Mouse (Mus musculus) layer of hippocampus, adult 8-10 months (tissue): ENCODE results near the gene Eif1ad. TPM values are rescaled to one million over a fixed set of nuclear protein-coding genes. Genes with fewer than 3 reads are reported as not detected.

ENCODE experiments used
- DNase-seq, 2 experiments: peaks; one replicate each; pipeline ENCODE4 v3.0.0; 2022; ENCODE audit warnings: low spot score in 2 of 2
- total RNA-seq, 4 experiments: library from RNA; stranded (reverse); gene quantifications; 2 replicates each; pipeline ENCODE4 v1.2.4; 2022

Gene Eif1ad
- total RNA-seq, 4 experiments from 2014 or later: 18.6 to 27.4 (median 23.1) TPM

DNA sequence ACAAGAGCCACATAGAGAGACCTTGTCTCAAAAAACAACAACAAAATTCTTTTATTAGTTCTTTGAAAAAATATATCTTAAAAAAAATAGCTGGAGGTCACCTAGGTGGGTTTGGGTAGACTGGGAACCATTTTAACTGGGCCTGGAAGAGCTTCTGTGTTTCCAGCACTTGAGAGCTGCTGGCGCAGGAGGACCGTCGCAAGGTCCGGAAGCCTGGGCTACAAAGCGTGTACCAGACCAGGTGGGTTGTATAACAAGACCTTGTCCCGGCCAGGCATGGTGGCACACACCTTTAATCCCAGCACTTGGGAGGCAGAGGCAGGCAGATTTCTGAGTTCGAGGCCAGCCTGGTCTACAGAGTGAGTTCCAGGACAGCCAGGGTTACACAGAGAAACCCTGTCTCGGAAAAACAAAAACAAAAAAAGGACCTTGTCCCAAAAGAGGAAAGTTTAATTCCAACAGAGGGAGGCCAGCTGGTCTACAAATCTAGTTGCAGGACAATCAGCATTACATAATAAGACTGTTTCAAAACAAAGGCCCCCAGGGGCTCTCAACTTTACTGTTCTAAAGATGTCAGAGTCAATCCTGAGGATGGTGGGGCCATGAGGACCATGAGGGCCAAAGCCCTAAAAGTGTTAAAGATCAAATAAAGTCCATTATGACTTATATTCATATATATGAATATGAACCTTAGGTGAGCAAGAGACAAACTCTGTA lies 52.4 kb downstream of the Eif1ad start:
- DNase-seq: no peak

DNA sequence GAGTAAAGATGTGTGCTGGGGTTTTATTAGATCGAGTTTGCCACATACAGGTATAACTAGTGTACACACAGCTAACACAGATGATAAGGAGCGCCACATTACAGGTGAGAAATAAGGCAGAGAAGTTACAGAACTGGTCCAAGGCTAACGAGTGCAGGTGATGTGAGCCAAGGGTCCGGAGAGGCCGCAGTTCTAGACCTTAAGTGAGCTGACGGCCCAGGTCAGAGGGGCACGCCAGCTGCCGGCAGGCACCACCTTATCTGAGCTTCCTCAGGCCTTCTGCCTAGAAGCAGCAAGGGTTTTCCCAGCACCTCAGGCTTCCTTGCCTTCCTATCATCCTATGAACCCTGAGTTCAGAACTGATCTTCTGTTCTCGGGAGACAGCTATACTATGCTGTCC lies 53.1 kb downstream of the Eif1ad start:
- DNase-seq: no peak

DNA sequence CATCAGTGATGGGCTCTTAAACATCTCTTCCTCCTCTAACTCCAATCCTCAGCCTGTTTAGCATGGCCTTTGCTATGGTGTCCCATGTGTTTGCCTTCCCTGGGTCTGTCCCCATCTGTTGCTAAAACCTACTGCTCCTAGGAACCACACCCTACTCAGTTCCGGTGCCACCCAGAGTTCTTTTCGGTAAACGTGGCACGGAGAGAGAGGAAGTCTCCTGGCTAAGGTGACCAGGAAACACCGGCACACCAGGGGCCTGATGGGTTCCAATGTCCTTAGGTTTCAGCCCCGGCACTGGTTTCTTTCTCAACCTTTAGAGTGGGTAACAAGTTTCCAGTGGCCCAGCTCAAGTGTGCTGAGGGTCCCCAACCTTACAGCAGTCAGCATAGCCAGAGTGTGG lies 54.0 kb downstream of the Eif1ad start:
- DNase-seq: no peak

Other genes with a start within 250 kb of the Eif1ad start
- 100 to 1,000 TPM; 215 to 240 (median 227) TPM for gene Klc2, start 248.2 kb upstream of the Eif1ad start, total RNA-seq
- gene Pacs1, start 93.6 kb upstream of the Eif1ad start, total RNA-seq: 10 to 100 TPM; 50.9 to 59.4 (median 55.3) TPM
- gene Sf3b2, start 71.3 kb upstream of the Eif1ad start, total RNA-seq: 100 to 1,000 TPM; 202 to 215 (median 208) TPM
- 10 to 100 TPM; 83.2 to 92.3 (median 86.9) TPM for gene Gal3st3, start 68.4 kb upstream of the Eif1ad start, total RNA-seq
- not detected for gene Catsper1, start 31.0 kb upstream of the Eif1ad start, total RNA-seq
- 10 to 100 TPM; 10.8 to 18.1 (median 12.5) TPM for gene Cst6, start 17.2 kb upstream of the Eif1ad start, total RNA-seq
- gene Banf1, start 427 bp downstream of the Eif1ad start, total RNA-seq: 10 to 100 TPM; 74.1 to 85.8 (median 76.2) TPM
- 100 to 1,000 TPM; 103 to 120 (median 114) TPM for gene Sart1, start 22.0 kb downstream of the Eif1ad start, total RNA-seq
- under 1 TPM in 3 of 4 experiments, not detected in 1; 0.34 to 0.63 (median 0.37) TPM for gene Tsga10ip, start 35.8 kb downstream of the Eif1ad start, total RNA-seq
- gene Drap1, start 58.2 kb downstream of the Eif1ad start, total RNA-seq: 100 to 1,000 TPM; 308 to 358 (median 327) TPM
- gene AI837181, start 58.4 kb downstream of the Eif1ad start, total RNA-seq: 10 to 100 TPM; 64.8 to 71.2 (median 67.6) TPM
- gene Fosl1, start 80.8 kb downstream of the Eif1ad start, total RNA-seq: under 1 TPM; 0.20 to 0.67 (median 0.29) TPM
- gene Ccdc85b, start 91.2 kb downstream of the Eif1ad start, total RNA-seq: 10 to 100 TPM; 31.7 to 33.1 (median 32.4) TPM
- gene Fibp, start 93.9 kb downstream of the Eif1ad start, total RNA-seq: 100 to 1,000 TPM in 1 of 4 experiments, 10 to 100 TPM in 3; 93.5 to 109 (median 96.4) TPM
- gene Ctsw, start 101.8 kb downstream of the Eif1ad start, total RNA-seq: under 1 TPM in 3 of 4 experiments, not detected in 1; 0.29 to 0.81 (median 0.77) TPM
- 10 to 100 TPM; 14.4 to 23.9 (median 22.1) TPM for gene Efemp2, start 107.2 kb downstream of the Eif1ad start, total RNA-seq
- 10 to 100 TPM; 29.0 to 38.5 (median 33.8) TPM for gene Mus81, start 121.7 kb downstream of the Eif1ad start, total RNA-seq
- gene Cfl1, start 123.7 kb downstream of the Eif1ad start, total RNA-seq: 1,000 to 10,000 TPM; 1,240 to 1,334 (median 1,291) TPM
- 10 to 100 TPM in 2 of 4 experiments, 1 to 10 TPM in 2; 7.4 to 12.1 (median 9.6) TPM for gene 1700020D05Rik, start 137.0 kb downstream of the Eif1ad start, total RNA-seq
- 10 to 100 TPM; 86.8 to 95.2 (median 88.6) TPM for gene Snx32, start 143.8 kb downstream of the Eif1ad start, total RNA-seq
- gene Ovol1, start 193.9 kb downstream of the Eif1ad start, total RNA-seq: not detected
- gene Ap5b1, start 201.3 kb downstream of the Eif1ad start, total RNA-seq: 1 to 10 TPM; 5.8 to 8.7 (median 6.6) TPM
- gene Rnaseh2c, start 235.1 kb downstream of the Eif1ad start, total RNA-seq: 10 to 100 TPM; 58.8 to 96.9 (median 78.2) TPM
- 100 to 1,000 TPM in 1 of 4 experiments, 10 to 100 TPM in 3; 81.5 to 105 (median 86.9) TPM for gene Kat5, start 243.5 kb downstream of the Eif1ad start, total RNA-seq